Mouse (Mus musculus): ENCODE data around the gene Tmem255b. TPM values are rescaled to one million over a fixed set of nuclear protein-coding genes. Genes with fewer than 3 reads are reported as not detected.

Tmem255b gene
- polyA plus RNA-seq, 1 experiment from 2014 or later: 0.14 TPM

DNA sequence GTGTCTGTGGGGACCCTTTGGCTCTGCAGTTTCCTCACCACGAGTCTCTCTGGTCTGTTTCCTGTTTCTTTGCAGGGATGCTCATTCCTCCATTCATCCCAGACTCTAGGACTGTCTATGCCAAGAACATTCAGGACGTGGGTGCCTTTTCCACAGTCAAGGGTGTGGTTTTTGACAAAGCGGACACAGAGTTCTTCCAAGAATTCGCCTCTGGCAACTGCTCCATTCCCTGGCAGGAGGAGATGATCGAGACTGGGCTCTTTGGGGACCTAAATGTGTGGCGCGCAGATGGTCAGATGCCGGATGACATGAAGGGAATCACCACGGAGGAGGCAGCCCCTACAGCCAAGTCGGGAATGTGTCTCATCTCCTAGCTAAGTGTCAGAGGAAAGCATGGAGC, 19.1 kb upstream of the Tmem255b start:
- Histone ChIP-seq H3K9me3 (no peaks in the 10 kb centered on the region), H3K4me3 (no peak overlapping the region), H3K27me3 (no peaks in the 10 kb centered on the region), H3K9ac (no peak overlapping the region), H3K27ac (no peak overlapping the region), H3K4me1 (no peaks in the 10 kb centered on the region), H3K36me3 (no peaks in the 10 kb centered on the region), H3K4me2 (replicated peaks) (no peak overlapping the region)
- ATAC-seq (ENCODE audit: insufficient number of reproducible peaks, insufficient read depth, low FRiP score, low TSS enrichment): no peak
- 77% methylated on average over 10 of the region's 10 CpGs for WGBS

DNA sequence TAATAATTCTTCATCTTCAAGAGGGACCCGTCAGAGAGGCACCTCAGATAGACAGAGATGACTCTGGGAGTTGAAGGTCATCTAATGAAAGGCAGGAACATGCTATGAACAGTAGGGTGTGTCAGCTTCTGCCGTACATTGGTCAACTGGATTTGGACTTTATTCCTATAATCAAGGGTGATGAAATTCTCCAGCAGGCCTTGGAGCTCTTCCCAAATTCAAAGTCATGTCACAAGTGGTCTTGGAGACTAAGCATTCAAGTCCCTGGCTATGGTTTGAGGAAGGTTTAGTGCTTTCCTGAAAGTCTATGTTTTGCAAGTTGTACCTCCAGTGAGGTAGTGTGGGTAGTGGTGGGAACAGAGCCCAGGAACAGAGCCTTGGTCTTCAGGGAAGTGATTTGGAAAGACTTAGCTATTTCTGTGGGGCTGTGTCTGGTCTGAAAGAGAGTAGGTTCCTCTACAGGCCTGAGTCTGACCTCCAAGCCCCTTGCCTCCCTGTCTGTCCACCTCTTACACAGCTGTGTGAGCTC, 15.8 kb upstream of the Tmem255b start:
- no peaks in the 10 kb centered on the region for H3K36me3 ChIP-seq
- H3K9me3 ChIP-seq: no peaks in the 10 kb centered on the region
- no peaks in the 10 kb centered on the region for H3K4me1 ChIP-seq
- H3K27me3 ChIP-seq: no peaks in the 10 kb centered on the region
- no peak overlapping the region for H3K9ac ChIP-seq
- WGBS: 74% methylated on average over 2 of the region's 2 CpGs
- no peak overlapping the region for H3K4me3 ChIP-seq
- no peak overlapping the region for H3K27ac ChIP-seq
- no peak for ATAC-seq (ENCODE audit: insufficient number of reproducible peaks, insufficient read depth, low FRiP score, low TSS enrichment)
- H3K4me2 ChIP-seq (replicated peaks): no peak overlapping the region

DNA sequence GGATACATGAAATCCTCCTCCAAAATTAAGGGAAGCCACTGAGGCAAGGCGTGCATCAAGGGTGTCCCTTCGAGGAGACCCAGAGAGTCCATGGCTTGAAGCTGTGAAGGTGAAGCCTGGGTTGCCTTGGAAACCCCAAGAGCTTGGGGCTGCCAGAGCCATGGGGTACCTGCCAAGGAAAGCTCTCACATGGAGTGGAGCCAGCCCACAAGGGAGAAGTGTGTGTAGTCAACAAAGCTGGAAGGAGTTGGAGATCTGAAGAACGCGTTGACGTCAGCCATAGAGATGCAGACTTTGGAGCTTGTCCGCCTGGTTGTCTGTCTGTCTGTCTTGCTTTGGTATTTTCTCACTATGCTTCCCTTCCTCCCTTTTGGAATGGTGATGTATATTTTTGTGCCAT, 14.0 kb upstream of the Tmem255b start:
- no peaks in the 10 kb centered on the region for H3K27me3 ChIP-seq
- WGBS: 92% methylated on average over 6 of the region's 6 CpGs
- no peak overlapping the region for H3K27ac ChIP-seq
- H3K9me3 ChIP-seq: no peaks in the 10 kb centered on the region
- H3K4me3 ChIP-seq: no peak overlapping the region
- no peaks in the 10 kb centered on the region for H3K4me1 ChIP-seq
- no peak overlapping the region for H3K9ac ChIP-seq
- ATAC-seq (ENCODE audit: insufficient number of reproducible peaks, insufficient read depth, low FRiP score, low TSS enrichment): no peak
- no peak overlapping the region for H3K4me2 ChIP-seq (replicated peaks)
- no peaks in the 10 kb centered on the region for H3K36me3 ChIP-seq

DNA sequence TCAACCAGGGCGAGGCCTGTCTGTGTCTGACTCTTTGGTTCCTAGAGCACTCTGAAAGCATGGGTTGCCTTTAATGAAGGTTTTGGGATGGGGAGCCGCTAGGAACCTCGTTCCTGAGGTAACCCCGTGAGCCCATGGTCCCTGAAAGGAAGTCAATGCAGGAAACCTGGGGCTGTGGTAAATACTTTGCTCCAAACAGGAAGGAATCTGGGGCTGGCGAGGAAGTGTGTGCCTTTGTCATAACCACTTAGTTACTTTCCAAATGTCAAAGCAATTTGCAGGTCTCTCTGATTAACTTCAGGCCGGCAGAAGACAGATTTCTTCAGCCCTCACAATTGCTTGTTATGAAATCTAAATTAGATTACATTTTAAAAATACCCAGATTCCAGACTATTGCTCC, 7.6 kb upstream of the Tmem255b start:
- H3K4me3 ChIP-seq: no peak overlapping the region
- no peaks in the 10 kb centered on the region for H3K9me3 ChIP-seq
- H3K27me3 ChIP-seq: no peaks in the 10 kb centered on the region
- WGBS: 60% methylated on average over 6 of the region's 6 CpGs
- ATAC-seq (ENCODE audit: insufficient number of reproducible peaks, insufficient read depth, low FRiP score, low TSS enrichment): no peak
- no peaks in the 10 kb centered on the region for H3K36me3 ChIP-seq
- H3K4me1 ChIP-seq: no peaks in the 10 kb centered on the region
- no peak overlapping the region for H3K4me2 ChIP-seq (replicated peaks)
- no peak overlapping the region for H3K9ac ChIP-seq
- H3K27ac ChIP-seq: no peak overlapping the region

DNA sequence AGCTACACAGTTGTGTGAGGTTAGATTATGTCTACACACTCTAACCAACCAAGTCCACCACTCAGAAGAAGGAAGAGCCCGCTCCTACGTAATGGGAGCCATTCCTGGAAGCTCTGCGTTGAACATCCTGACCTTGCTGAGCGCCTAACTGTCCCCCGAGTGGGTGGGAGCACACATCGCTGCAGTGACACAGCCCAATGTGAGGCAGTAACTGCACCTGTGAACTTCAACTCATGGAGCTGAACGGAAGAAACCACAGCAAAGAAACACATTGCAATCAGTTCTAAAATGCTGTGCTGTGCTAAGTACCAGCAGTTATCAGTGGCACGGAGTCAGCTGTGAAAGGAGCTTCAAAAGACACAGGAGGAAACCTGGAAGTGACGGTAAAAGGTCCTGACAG, 6.8 kb upstream of the Tmem255b start:
- Histone ChIP-seq H3K27ac (no peak overlapping the region), H3K4me2 (replicated peaks) (no peak overlapping the region), H3K9ac (no peak overlapping the region), H3K27me3 (no peaks in the 10 kb centered on the region), H3K36me3 (no peaks in the 10 kb centered on the region), H3K4me3 (no peak overlapping the region), H3K4me1 (no peaks in the 10 kb centered on the region), H3K9me3 (no peaks in the 10 kb centered on the region)
- no peak for ATAC-seq (ENCODE audit: insufficient number of reproducible peaks, insufficient read depth, low FRiP score, low TSS enrichment)
- 83% methylated on average over 9 of the region's 9 CpGs for WGBS

DNA sequence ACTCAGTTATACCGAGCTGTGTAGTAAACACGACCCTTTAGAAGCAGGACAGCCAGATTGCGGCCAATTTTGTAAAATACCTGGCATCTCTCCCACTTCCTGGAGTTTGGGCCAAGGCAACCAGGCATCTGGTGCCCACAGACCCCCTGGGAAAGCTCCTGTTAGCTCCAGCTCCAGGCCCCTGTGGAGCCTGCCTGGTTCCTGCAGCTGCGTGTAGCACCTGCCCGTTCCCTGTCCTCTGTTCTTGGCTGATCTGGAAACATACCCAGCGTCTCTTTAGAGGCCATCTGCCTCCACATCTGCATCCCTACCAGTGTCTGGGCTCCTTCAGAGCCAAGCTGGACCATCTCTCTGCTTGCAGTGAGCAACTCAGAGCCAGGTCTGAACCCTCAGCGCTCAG, 4.6 kb upstream of the Tmem255b start:
- ATAC-seq (ENCODE audit: insufficient number of reproducible peaks, insufficient read depth, low FRiP score, low TSS enrichment): no peak
- H3K27ac ChIP-seq: no peak overlapping the region
- H3K9ac ChIP-seq: no peak overlapping the region
- no peak overlapping the region for H3K4me3 ChIP-seq
- no peaks in the 10 kb centered on the region for H3K36me3 ChIP-seq
- no peak overlapping the region for H3K4me2 ChIP-seq (replicated peaks)
- H3K9me3 ChIP-seq: no peaks in the 10 kb centered on the region
- WGBS: 73% methylated on average over 7 of the region's 7 CpGs
- H3K4me1 ChIP-seq: no peaks in the 10 kb centered on the region
- peaks cover 15% of the 10 kb centered on the region for H3K27me3 ChIP-seq

DNA sequence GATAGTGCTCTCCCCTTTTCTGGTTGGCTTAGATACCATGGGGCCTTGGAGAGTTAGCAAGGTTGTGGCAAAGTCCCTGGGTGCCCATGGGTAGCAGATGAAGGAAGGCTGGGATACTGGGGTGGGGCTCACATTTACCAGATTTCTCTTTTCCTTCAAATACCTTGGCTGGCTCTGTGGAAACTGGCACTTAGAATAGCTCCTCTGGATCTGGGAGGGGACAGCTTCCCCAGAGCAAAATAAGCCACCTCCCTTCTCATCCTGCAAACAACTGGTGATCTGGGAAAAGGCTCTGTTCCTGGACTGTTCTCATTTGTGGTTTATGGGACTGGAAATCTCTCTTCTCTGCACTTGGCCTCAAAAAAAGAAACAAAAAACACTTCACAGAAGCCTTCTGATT, 4.1 kb upstream of the Tmem255b start:
- Histone ChIP-seq H3K9ac (no peak overlapping the region), H3K27ac (no peak overlapping the region), H3K4me2 (replicated peaks) (no peak overlapping the region), H3K4me1 (no peaks in the 10 kb centered on the region), H3K9me3 (no peaks in the 10 kb centered on the region), H3K4me3 (no peak overlapping the region), H3K36me3 (no peaks in the 10 kb centered on the region), H3K27me3 (peaks cover 19% of the 10 kb centered on the region)
- ATAC-seq (ENCODE audit: insufficient number of reproducible peaks, insufficient read depth, low FRiP score, low TSS enrichment): no peak

DNA sequence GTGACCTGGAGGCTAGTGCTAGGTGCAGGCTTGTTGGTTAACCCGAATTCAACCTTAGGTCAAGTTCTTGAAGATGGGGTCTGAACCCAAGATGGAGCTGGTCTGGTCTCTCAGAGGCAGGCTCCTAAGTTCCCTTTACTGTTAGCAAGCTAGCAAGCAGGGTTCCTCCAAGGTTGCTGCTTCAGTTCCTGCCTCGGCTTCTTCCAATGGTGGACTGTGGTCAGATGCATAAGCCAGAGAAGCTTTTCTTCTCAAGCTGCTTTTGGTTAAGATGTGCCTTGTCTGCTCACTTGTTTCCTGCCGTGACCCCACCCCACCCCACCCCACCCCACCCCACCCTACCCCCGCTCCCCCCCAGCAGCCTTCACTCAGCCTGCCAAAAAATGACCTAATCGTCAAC, 1.9 kb upstream of the Tmem255b start:
- no peaks in the 10 kb centered on the region for H3K9me3 ChIP-seq
- 69% methylated on average over 4 of the region's 5 CpGs for WGBS

DNA sequence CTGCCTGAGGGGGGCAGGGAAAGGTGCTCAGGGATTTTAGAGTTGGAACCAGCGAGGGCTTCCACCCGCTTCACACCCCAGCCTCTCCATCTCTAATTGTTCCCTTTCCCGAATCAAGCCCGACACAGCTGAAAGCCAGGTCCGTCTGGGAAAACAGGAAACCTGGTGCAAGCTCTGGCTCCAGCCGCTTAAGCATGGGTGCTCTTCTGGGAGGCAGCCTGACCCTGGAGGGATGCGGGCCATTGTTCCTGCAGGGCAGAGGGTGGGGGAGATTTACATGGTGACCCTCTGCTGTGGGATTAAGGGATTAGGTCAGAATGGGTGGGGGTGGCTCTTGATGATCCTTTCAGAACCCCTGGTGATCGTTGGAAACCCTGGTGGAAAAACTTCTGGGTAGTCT, 1.1 kb downstream of the Tmem255b start:
- no peaks in the 10 kb centered on the region for H3K36me3 ChIP-seq
- no peak overlapping the region for H3K27ac ChIP-seq
- no peak overlapping the region for H3K4me2 ChIP-seq (replicated peaks)
- no peak overlapping the region for H3K4me3 ChIP-seq
- H3K9ac ChIP-seq: no peak overlapping the region
- WGBS: 8% methylated on average over 8 of the region's 8 CpGs
- no peaks in the 10 kb centered on the region for H3K4me1 ChIP-seq
- peaks cover 36% of the 10 kb centered on the region for H3K27me3 ChIP-seq
- ATAC-seq (ENCODE audit: insufficient number of reproducible peaks, insufficient read depth, low FRiP score, low TSS enrichment): no peak
- no peaks in the 10 kb centered on the region for H3K9me3 ChIP-seq

More for the DNA sequence above, 1.9 kb upstream of the Tmem255b start:
- Histone ChIP-seq H3K9ac (no peak overlapping the region), H3K27ac (no peak overlapping the region), H3K4me2 (replicated peaks) (no peak overlapping the region), H3K27me3 (peaks cover 36% of the 10 kb centered on the region), H3K4me3 (no peak overlapping the region), H3K4me1 (no peaks in the 10 kb centered on the region), H3K36me3 (no peaks in the 10 kb centered on the region)
- ATAC-seq (ENCODE audit: insufficient number of reproducible peaks, insufficient read depth, low FRiP score, low TSS enrichment): no peak

DNA sequence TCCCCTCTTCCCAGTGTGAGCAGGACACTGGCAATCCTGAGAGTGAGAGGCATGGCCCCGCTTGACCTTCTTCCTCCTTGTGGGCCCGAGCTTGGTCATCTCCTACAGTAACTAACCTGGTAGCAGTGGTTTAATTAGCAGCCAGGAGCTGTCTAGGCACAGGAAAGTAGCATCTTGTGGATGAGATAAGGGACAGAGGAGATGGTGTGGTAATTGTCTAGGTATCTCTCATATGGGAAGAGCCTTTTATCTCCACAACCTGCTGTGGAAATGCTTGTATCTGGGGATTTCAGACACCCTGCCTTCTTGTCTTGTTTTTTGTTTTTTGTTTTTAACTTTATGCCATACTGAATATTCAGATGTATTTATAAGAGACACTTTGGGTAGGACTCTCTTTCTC, 2.5 kb downstream of the Tmem255b start:
- Histone ChIP-seq H3K36me3 (no peaks in the 10 kb centered on the region), H3K4me3 (no peak overlapping the region), H3K27ac (no peak overlapping the region), H3K4me1 (no peaks in the 10 kb centered on the region), H3K27me3 (peaks cover 36% of the 10 kb centered on the region), H3K9me3 (no peaks in the 10 kb centered on the region), H3K4me2 (replicated peaks) (no peak overlapping the region), H3K9ac (no peak overlapping the region)
- ATAC-seq (ENCODE audit: insufficient number of reproducible peaks, insufficient read depth, low FRiP score, low TSS enrichment): no peak
- WGBS: 67% methylated on average over 2 of the region's 2 CpGs

DNA sequence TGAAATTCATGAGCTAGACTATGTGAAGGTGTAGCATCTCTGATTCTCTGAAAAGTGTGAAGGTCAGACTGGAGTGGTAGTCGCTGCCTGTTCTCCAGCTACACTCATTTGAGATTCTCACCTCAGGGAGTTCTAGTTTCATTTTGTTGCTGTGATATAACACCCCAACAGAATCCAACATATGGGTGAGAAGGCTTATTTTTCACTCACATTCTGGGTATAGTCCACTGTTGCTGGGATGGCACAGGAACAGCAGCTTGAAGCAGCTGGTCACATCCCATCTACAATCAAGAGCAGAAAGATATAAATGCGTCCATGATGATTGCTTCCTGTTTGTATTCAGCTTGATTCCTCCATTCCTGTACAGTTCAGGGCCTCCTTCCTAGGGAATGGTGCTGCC, 7.2 kb downstream of the Tmem255b start:
- Histone ChIP-seq H3K27ac (no peak overlapping the region), H3K4me3 (no peak overlapping the region), H3K27me3 (peaks cover 4% of the 10 kb centered on the region), H3K36me3 (no peaks in the 10 kb centered on the region), H3K9me3 (no peaks in the 10 kb centered on the region), H3K4me1 (no peaks in the 10 kb centered on the region), H3K9ac (no peak overlapping the region), H3K4me2 (replicated peaks) (no peak overlapping the region)
- ATAC-seq (ENCODE audit: insufficient number of reproducible peaks, insufficient read depth, low FRiP score, low TSS enrichment): no peak
- WGBS: 84% methylated on average over 2 of the region's 2 CpGs

DNA sequence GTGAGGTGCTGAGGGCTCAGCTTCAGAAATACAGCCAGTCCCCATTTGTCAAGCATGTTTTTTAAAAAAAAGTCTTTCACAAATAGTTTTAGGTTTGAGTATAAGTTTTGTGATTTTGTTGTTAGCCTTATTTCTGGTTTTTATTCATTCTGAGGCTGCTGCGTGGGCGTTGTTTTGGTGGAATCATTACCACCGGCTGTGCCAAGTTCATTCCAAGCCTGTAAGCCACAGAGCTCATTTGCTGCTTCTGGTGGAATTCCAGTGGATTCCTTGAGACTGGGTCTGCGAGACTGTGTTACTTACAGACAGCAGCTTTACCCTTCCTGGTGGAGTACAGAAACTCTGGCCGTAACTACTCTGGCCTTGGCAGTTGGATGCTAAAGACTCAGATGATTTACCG, 11.5 kb downstream of the Tmem255b start:
- Histone ChIP-seq H3K4me1 (no peaks in the 10 kb centered on the region), H3K27ac (no peak overlapping the region), H3K27me3 (no peaks in the 10 kb centered on the region), H3K4me2 (replicated peaks) (no peak overlapping the region), H3K36me3 (no peaks in the 10 kb centered on the region), H3K4me3 (no peak overlapping the region), H3K9me3 (no peaks in the 10 kb centered on the region), H3K9ac (no peak overlapping the region)
- 84% methylated on average over 6 of the region's 6 CpGs for WGBS
- ATAC-seq (ENCODE audit: insufficient number of reproducible peaks, insufficient read depth, low FRiP score, low TSS enrichment): no peak

DNA sequence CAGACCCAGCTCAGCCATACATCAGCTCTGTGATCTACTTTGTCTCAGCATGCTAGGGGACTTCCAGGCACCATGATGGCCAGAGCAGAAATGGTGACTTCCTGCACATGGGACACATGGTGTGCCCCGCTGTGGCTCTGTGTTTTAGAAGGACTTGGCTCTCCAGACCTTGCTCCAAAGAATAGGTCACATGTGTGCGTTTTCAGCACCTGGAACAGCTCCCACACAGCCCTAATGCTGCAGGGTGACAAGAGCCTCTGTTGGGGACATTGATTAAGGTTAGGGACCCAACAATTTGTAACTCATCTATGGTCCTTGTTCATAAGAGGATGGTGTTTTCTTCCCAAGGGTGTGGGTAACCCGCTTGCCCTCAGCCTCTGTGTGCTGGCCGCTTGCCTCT, 13.2 kb downstream of the Tmem255b start:
- ATAC-seq (ENCODE audit: insufficient number of reproducible peaks, insufficient read depth, low FRiP score, low TSS enrichment): no peak
- Histone ChIP-seq H3K4me3 (no peak overlapping the region), H3K27me3 (no peaks in the 10 kb centered on the region), H3K36me3 (no peaks in the 10 kb centered on the region), H3K27ac (no peak overlapping the region), H3K9me3 (no peaks in the 10 kb centered on the region), H3K4me1 (no peaks in the 10 kb centered on the region), H3K4me2 (replicated peaks) (no peak overlapping the region), H3K9ac (no peak overlapping the region)
- 61% methylated on average over 4 of the region's 4 CpGs for whole genome bisulfite sequencing
